Mouse (Mus musculus) thymus, postnatal 36 days (tissue): ENCODE results near the gene Scgb2b17.
"Not testable (repeated sequence)": the region's sequence is repeated elsewhere in the genome, so short reads cannot be mapped to it uniquely, and the experiment has no call there.

Experiments used
- DNase-seq, 2 experiments: peaks; one replicate each; pipeline ENCODE4 v3.0.0; 2022; ENCODE audit warnings: mixed read lengths in 2 of 2

Scgb2b17 gene

DNA sequence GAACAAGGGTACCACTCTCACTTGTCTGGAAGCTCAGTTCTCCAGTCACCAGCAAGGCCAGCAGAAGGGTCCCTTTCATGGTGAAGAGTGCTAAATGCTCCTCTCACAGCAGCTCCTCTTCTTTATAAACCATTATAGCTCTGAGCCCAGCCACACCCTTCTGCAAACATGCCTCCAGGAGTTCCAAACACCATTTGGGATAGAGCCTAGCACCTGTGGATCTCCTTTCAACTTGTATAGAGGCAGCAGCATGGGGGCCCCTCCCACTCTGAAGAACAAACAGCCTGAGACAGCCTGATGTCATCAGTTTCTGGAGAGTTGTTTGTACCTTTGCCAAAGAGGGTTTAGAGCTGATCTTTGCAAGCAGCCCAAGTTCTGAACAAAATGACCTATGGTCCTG is at the start of gene Scgb2b17:
Gene Scgb2b17, minus strand, starts transcription at position 101 of the 400 bp plus-strand sequence.
- DNase-seq = not testable (repeated sequence)

GRCm38 (mm10) chr7:33063149-33063548 is 6.8 kb upstream of the Scgb2b17 start, which contains the start of gene Scgb1b17:
Scgb1b17 (plus strand) TSS chr7:33063449.
- not testable (repeated sequence) for DNase-seq
